Mouse (Mus musculus): ENCODE data around the gene Rftn2. TPM values are rescaled to one million over a fixed set of nuclear protein-coding genes. Genes with fewer than 3 reads are reported as not detected.

The Rftn2 gene
- polyA plus RNA-seq (2012; rRNA removed) = 1.5 TPM in 2 replicates

GRCm38 (mm10) chr1:55226011-55226857 is at the start of gene Rftn2:
Gene Rftn2, minus strand, starts transcription at chr1:55226782.
- WGBS = 4% methylated on average over 26 of the region's 26 CpGs
- DNase-seq (ENCODE audit: low read depth, low spot score) = no peak

GRCm38 (mm10) chr1:55265447-55265846 is 38.9 kb upstream of the Rftn2 start:
- 43% methylated on average over 2 of the region's 2 CpGs for WGBS
- no peak for DNase-seq (ENCODE audit: low read depth, low spot score)

- 43% methylated on average over 2 of the region's 2 CpGs for WGBS
- no peak for DNase-seq (ENCODE audit: low read depth, low spot score)
These were observed 37.8 kb upstream of the Rftn2 start for GRCm38 (mm10) chr1:55264385-55264784.

- DNase-seq (ENCODE audit: low read depth, low spot score) = no peak
These were observed 19.8 kb upstream of the Rftn2 start for GRCm38 (mm10) chr1:55246374-55246773.

GRCm38 (mm10) chr1:55239237-55239636 is 12.7 kb upstream of the Rftn2 start:
- DNase-seq (ENCODE audit: low read depth, low spot score) = peak; percentile 76
- 0% methylated on average over 1 of the region's 1 CpGs for WGBS

More at GRCm38 (mm10) chr1:55246374-55246773, 19.8 kb upstream of the Rftn2 start:
- WGBS = 77% methylated on average over 2 of the region's 2 CpGs

GRCm38 (mm10) chr1:55238496-55238895 is 11.9 kb upstream of the Rftn2 start:
- WGBS = 7% methylated on average over 13 of the region's 13 CpGs
- DNase-seq (ENCODE audit: low read depth, low spot score) = no peak

GRCm38 (mm10) chr1:55237643-55238161 is 11.1 kb upstream of the Rftn2 start:
- under 1% methylated on average over 23 of the region's 23 CpGs for WGBS
- DNase-seq (ENCODE audit: low read depth, low spot score) = no peak

GRCm38 (mm10) chr1:55236890-55237642 is 10.5 kb upstream of the Rftn2 start, which contains the start of gene Mars2:
Gene Mars2, plus strand, starts transcription at chr1:55237177.
- DNase-seq (ENCODE audit: low read depth, low spot score) = no peak
- WGBS = under 1% methylated on average over 82 of the region's 82 CpGs

GRCm38 (mm10) chr1:55236487-55236886 is 9.9 kb upstream of the Rftn2 start:
- 15% methylated on average over 5 of the region's 5 CpGs for WGBS
- no peak for DNase-seq (ENCODE audit: low read depth, low spot score)

- WGBS = 76% methylated on average over 16 of the region's 16 CpGs
- no peak for DNase-seq (ENCODE audit: low read depth, low spot score)
These were observed 8.4 kb upstream of the Rftn2 start for GRCm38 (mm10) chr1:55234910-55235520.

- WGBS = 90% methylated on average over 8 of the region's 8 CpGs
- DNase-seq (ENCODE audit: low read depth, low spot score) = no peak
These were observed 1.8 kb upstream of the Rftn2 start for GRCm38 (mm10) chr1:55228256-55228884.

GRCm38 (mm10) chr1:55227376-55227775 is 794 bp upstream of the Rftn2 start:
- WGBS = 17% methylated on average over 1 of the region's 1 CpGs

GRCm38 (mm10) chr1:55225398-55225797 is 1.2 kb downstream of the Rftn2 start:
- DNase-seq (ENCODE audit: low read depth, low spot score) = no peak
- 56% methylated on average over 3 of the region's 3 CpGs for WGBS

More at GRCm38 (mm10) chr1:55227376-55227775, 794 bp upstream of the Rftn2 start:
- DNase-seq (ENCODE audit: low read depth, low spot score) = no peak

GRCm38 (mm10) chr1:55224111-55224510 is 2.5 kb downstream of the Rftn2 start:
- 76% methylated on average over 11 of the region's 11 CpGs for WGBS
- DNase-seq (ENCODE audit: low read depth, low spot score) = no peak

- DNase-seq (ENCODE audit: low read depth, low spot score) = no peak
- WGBS = 85% methylated on average over 7 of the region's 7 CpGs
These were observed 3.6 kb downstream of the Rftn2 start for GRCm38 (mm10) chr1:55223026-55223425.

- 73% methylated on average over 4 of the region's 4 CpGs for WGBS
- DNase-seq (ENCODE audit: low read depth, low spot score) = no peak
These were observed 5.2 kb downstream of the Rftn2 start for GRCm38 (mm10) chr1:55221352-55221751.

- 14% methylated on average over 2 of the region's 2 CpGs for WGBS
- peak; percentile 83 for DNase-seq (ENCODE audit: low read depth, low spot score)
These were observed 9.4 kb downstream of the Rftn2 start for GRCm38 (mm10) chr1:55217191-55217590.

GRCm38 (mm10) chr1:55215185-55215813 is 11.3 kb downstream of the Rftn2 start:
- WGBS = 31% methylated on average over 11 of the region's 11 CpGs
- no peak for DNase-seq (ENCODE audit: low read depth, low spot score)

- WGBS = 32% methylated on average over 6 of the region's 6 CpGs
- no peak for DNase-seq (ENCODE audit: low read depth, low spot score)
These were observed 12.6 kb downstream of the Rftn2 start for GRCm38 (mm10) chr1:55213936-55214335.

Data from large intestine, adult 2 months (tissue).